Mouse (Mus musculus): ENCODE measurements around the gene Bcl9l. TPM values are rescaled to one million over a fixed set of nuclear protein-coding genes. Genes with fewer than 3 reads are reported as not detected.

Gene Bcl9l
- polyA plus RNA-seq, 1 experiment from 2014 or later: 8.0 TPM

DNA sequence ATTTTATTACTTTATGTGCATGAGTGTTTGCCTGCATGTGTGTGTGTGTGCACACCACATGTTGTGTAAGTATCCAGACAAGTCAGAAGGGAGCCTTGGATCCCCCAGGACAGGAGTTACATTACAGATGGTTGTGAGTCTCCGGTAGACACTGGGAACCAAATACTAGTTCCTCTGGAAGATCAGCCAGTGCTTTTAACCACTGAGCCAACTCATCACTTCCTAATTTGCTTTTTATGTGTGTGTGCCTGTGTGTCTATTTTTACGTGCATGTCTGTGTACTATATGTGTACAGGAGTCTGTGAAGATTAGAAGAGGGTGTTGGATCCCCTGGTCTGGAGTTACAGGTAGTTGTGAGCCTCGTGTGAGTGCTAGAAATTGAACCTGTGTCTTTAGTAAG is 58.1 kb downstream of the Bcl9l start:
- H3K27me3 ChIP-seq (ENCODE audit: control insufficient read depth, insufficient read depth, low read length): no peaks in the 10 kb centered on the region
- DNase-seq (ENCODE audit: low spot score): no peak
- WGBS: 82% methylated on average over 3 of the region's 3 CpGs
- no peak overlapping the region for H3K9ac ChIP-seq (ENCODE audit: low read length)
- ATAC-seq (ENCODE audit: insufficient read depth, low FRiP score, low TSS enrichment): no peak
- H3K9me3 ChIP-seq (ENCODE audit: control insufficient read depth, low read length): no peaks in the 10 kb centered on the region
- H3K4me1 ChIP-seq (ENCODE audit: control insufficient read depth, insufficient read depth, low read length): no peaks in the 10 kb centered on the region
- H3K27ac ChIP-seq (ENCODE audit: low read depth, low read length): no peak overlapping the region
- H3K4me3 ChIP-seq (ENCODE audit: low read depth, low read length): no peak overlapping the region
- no peak overlapping the region for H3K4me2 ChIP-seq (ENCODE audit: low read depth)
- H3K36me3 ChIP-seq (ENCODE audit: control insufficient read depth, insufficient read depth, low read length): no peaks in the 10 kb centered on the region

DNA sequence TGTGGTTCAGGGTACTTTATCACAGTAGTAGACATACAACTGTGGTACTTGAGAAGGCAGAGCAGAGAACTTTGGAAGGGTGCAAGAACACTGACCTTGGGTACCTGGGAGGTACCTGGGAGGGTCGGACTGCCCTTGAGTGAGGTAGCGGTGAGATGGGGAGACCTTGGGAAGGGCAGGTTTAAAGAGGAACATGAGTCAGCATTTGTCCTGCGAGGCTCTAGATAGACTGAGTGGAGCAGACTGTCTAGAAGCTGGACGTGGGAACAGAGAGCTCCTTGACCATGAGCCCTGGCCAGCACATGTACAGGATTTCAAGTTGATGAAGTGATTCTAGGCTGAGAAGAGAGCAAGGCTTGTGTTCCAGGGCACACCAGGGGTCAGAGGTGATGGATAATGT is 59.7 kb downstream of the Bcl9l start:
- no peak for ATAC-seq (ENCODE audit: insufficient read depth, low FRiP score, low TSS enrichment)
- WGBS: 84% methylated on average over 4 of the region's 4 CpGs
- H3K9ac ChIP-seq (ENCODE audit: low read length): no peak overlapping the region

DNA sequence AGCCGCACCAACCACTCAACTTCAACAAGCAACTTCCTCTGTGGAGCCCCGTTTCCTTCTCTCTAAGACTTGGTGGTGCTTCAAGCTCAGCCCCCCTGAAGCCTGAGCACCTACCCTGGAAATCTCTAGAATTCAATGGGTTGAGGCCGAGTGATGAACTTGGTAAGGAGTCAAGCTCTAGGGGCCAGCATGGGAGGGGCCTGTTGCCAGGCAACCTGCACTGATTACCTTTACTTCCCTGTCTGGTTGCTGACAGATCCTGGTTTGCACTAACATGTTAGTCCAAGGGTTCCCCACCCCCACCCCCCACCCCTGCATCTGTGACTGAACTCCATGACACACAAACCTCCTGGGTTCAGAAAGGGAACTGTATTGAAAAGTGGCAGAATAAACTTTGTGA is 62.4 kb downstream of the Bcl9l start:
- Histone ChIP-seq H3K4me3 (ENCODE audit: low read depth, low read length) (no peak overlapping the region), H3K4me1 (ENCODE audit: control insufficient read depth, insufficient read depth, low read length) (no peaks in the 10 kb centered on the region), H3K9me3 (ENCODE audit: control insufficient read depth, low read length) (no peaks in the 10 kb centered on the region), H3K9ac (ENCODE audit: low read length) (no peak overlapping the region), H3K27ac (ENCODE audit: low read depth, low read length) (no peak overlapping the region), H3K27me3 (ENCODE audit: control insufficient read depth, insufficient read depth, low read length) (no peaks in the 10 kb centered on the region), H3K4me2 (ENCODE audit: low read depth) (no peak overlapping the region), H3K36me3 (ENCODE audit: control insufficient read depth, insufficient read depth, low read length) (no peaks in the 10 kb centered on the region)
- ATAC-seq (ENCODE audit: insufficient read depth, low FRiP score, low TSS enrichment) (no peak), DNase-seq (ENCODE audit: low spot score) (no peak)
- 83% methylated on average over 3 of the region's 3 CpGs for WGBS

More for the DNA sequence above, 59.7 kb downstream of the Bcl9l start:
- Histone ChIP-seq H3K27ac (ENCODE audit: low read depth, low read length) (no peak overlapping the region), H3K36me3 (ENCODE audit: control insufficient read depth, insufficient read depth, low read length) (no peaks in the 10 kb centered on the region), H3K9me3 (ENCODE audit: control insufficient read depth, low read length) (no peaks in the 10 kb centered on the region), H3K4me2 (ENCODE audit: low read depth) (no peak overlapping the region), H3K4me1 (ENCODE audit: control insufficient read depth, insufficient read depth, low read length) (no peaks in the 10 kb centered on the region), H3K4me3 (ENCODE audit: low read depth, low read length) (no peak overlapping the region), H3K27me3 (ENCODE audit: control insufficient read depth, insufficient read depth, low read length) (no peaks in the 10 kb centered on the region)
- DNase-seq (ENCODE audit: low spot score): no peak

DNA sequence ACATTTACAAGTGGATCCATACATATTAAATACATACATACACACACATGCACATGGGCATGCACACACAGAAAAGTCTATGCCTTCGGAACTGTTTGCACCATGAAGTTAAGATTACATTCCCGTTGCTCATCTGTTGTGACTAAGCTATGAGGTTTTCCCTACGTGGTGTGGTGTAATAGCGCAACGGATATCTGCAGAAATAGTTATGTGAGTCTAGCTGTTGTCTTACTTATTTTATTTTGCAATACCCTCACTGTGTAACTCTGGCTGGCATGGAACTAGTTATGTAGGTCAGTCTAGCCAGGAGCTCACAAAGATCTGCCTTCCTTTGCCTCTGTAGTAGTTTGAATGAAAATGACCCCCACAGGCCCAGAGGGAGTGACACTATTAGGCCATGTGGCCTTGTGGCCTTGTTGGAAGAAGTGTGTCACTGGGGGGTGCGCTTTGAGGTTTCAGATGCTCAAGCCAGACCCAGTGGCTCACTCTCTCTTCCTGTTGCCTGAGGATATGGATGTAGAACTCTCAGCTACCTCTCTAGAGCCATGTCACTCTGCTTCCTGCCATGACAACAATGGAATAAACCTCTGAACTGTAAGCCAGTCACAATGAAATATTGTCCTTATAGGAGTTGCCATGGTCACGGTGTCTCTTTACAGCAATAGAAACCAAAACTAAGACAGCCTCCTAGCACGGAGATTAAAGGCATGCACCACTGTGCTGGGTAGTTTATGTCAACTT is 66.0 kb downstream of the Bcl9l start:
- no peak for ATAC-seq (ENCODE audit: insufficient read depth, low FRiP score, low TSS enrichment)
- Histone ChIP-seq H3K9ac (ENCODE audit: low read length) (no peak overlapping the region), H3K4me1 (ENCODE audit: control insufficient read depth, insufficient read depth, low read length) (no peaks in the 10 kb centered on the region), H3K27ac (ENCODE audit: low read depth, low read length) (no peak overlapping the region), H3K27me3 (ENCODE audit: control insufficient read depth, insufficient read depth, low read length) (no peaks in the 10 kb centered on the region), H3K4me2 (ENCODE audit: low read depth) (no peak overlapping the region), H3K4me3 (ENCODE audit: low read depth, low read length) (no peak overlapping the region), H3K9me3 (ENCODE audit: control insufficient read depth, low read length) (no peaks in the 10 kb centered on the region), H3K36me3 (ENCODE audit: control insufficient read depth, insufficient read depth, low read length) (no peaks in the 10 kb centered on the region)
- 91% methylated on average over 8 of the region's 8 CpGs for WGBS
- no peak for DNase-seq (ENCODE audit: low spot score)

DNA sequence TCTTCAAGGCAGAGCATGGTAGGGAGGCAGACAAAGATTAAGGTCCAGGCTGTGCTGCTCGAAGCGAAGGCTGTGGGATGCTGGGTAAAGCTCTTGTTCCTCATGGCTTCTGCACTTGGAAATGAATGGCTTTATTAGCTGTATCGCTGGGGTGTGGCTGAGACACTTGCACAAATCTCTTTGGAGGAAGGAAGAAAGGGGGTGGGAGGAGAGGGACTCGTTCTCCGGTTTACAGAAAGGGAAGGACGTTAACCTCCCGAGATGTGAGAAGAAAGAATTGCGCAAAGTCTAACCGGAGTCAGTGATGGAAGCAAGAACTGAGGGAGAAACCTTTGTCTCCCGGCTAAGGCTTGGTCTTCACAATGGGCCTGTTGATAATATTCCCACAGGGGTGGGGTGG is 68.5 kb downstream of the Bcl9l start:
- DNase-seq (ENCODE audit: low spot score) (no peak), ATAC-seq (ENCODE audit: insufficient read depth, low FRiP score, low TSS enrichment) (no peak)
- H3K27me3 ChIP-seq (ENCODE audit: control insufficient read depth, insufficient read depth, low read length): no peaks in the 10 kb centered on the region
- no peak overlapping the region for H3K4me3 ChIP-seq (ENCODE audit: low read depth, low read length)
- no peak overlapping the region for H3K9ac ChIP-seq (ENCODE audit: low read length)
- H3K27ac ChIP-seq (ENCODE audit: low read depth, low read length): no peak overlapping the region
- H3K4me1 ChIP-seq (ENCODE audit: control insufficient read depth, insufficient read depth, low read length): no peaks in the 10 kb centered on the region
- no peaks in the 10 kb centered on the region for H3K36me3 ChIP-seq (ENCODE audit: control insufficient read depth, insufficient read depth, low read length)
- 86% methylated on average over 10 of the region's 10 CpGs for WGBS
- H3K9me3 ChIP-seq (ENCODE audit: control insufficient read depth, low read length): no peaks in the 10 kb centered on the region
- H3K4me2 ChIP-seq (ENCODE audit: low read depth): no peak overlapping the region

DNA sequence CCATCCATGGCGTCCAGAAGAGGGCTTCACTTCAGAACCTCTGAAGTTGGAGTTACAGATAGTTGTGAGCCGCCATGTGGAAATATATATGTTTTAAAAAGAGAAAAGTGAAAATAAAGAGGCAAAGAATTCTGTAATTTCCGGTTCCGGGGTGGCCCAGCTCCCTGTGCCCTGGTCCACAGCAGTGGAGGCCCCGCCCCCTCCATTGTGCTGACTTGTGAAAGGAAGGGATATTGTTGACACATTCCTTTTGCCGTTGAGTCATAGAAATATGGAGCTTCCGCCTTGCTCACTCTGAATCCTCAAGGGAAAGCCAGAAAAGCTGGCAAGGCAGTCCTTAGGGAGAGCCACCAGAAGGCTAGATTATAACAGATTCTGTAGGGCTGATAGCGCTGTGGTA is 69.5 kb downstream of the Bcl9l start:
- ATAC-seq (ENCODE audit: insufficient read depth, low FRiP score, low TSS enrichment) (no peak), DNase-seq (ENCODE audit: low spot score) (no peak)
- H3K9me3 ChIP-seq (ENCODE audit: control insufficient read depth, low read length): no peaks in the 10 kb centered on the region
- no peak overlapping the region for H3K4me2 ChIP-seq (ENCODE audit: low read depth)
- no peak overlapping the region for H3K27ac ChIP-seq (ENCODE audit: low read depth, low read length)
- no peak overlapping the region for H3K9ac ChIP-seq (ENCODE audit: low read length)
- H3K4me1 ChIP-seq (ENCODE audit: control insufficient read depth, insufficient read depth, low read length): no peaks in the 10 kb centered on the region
- WGBS: 82% methylated on average over 8 of the region's 8 CpGs
- no peaks in the 10 kb centered on the region for H3K36me3 ChIP-seq (ENCODE audit: control insufficient read depth, insufficient read depth, low read length)
- no peaks in the 10 kb centered on the region for H3K27me3 ChIP-seq (ENCODE audit: control insufficient read depth, insufficient read depth, low read length)
- H3K4me3 ChIP-seq (ENCODE audit: low read depth, low read length): no peak overlapping the region

Other genes starting within 250 kb of the Bcl9l start
- 19.1 and 22.2 TPM in 2 replicates for gene Cbl, start 248.8 kb upstream of the Bcl9l start, polyA plus RNA-seq (2014; fragmentation: Nextera tagmentation; extraction: Ambion mirVana)
- not detected in 2 replicates for gene Ccdc153, start 242.1 kb upstream of the Bcl9l start, polyA plus RNA-seq (2014; fragmentation: Nextera tagmentation; extraction: Ambion mirVana)
- 0.11 TPM in 1 of 2 replicates, not detected in the other for gene Pdzd3, start 231.4 kb upstream of the Bcl9l start, polyA plus RNA-seq (2014; fragmentation: Nextera tagmentation; extraction: Ambion mirVana)
- 2.4 and 3.2 TPM in 2 replicates for gene Nlrx1, start 214.2 kb upstream of the Bcl9l start, polyA plus RNA-seq (2014; fragmentation: Nextera tagmentation; extraction: Ambion mirVana)
- gene Abcg4, start 194.2 kb upstream of the Bcl9l start, polyA plus RNA-seq (2014; fragmentation: Nextera tagmentation; extraction: Ambion mirVana): 4.5 and 5.0 TPM in 2 replicates
- gene Hinfp, start 177.2 kb upstream of the Bcl9l start, polyA plus RNA-seq (2014; fragmentation: Nextera tagmentation; extraction: Ambion mirVana): 23.6 and 26.9 TPM in 2 replicates
- gene C2cd2l, start 162.5 kb upstream of the Bcl9l start, polyA plus RNA-seq (2014; fragmentation: Nextera tagmentation; extraction: Ambion mirVana): 14.9 and 17.1 TPM in 2 replicates
- 47.6 and 48.6 TPM in 2 replicates for gene Dpagt1, start 156.8 kb upstream of the Bcl9l start, polyA plus RNA-seq (2014; fragmentation: Nextera tagmentation; extraction: Ambion mirVana)
- gene H2afx, start 148.1 kb upstream of the Bcl9l start, polyA plus RNA-seq (2014; fragmentation: Nextera tagmentation; extraction: Ambion mirVana): 366 and 382 TPM in 2 replicates
- 139 and 140 TPM in 2 replicates for gene Hmbs, start 138.6 kb upstream of the Bcl9l start, polyA plus RNA-seq (2014; fragmentation: Nextera tagmentation; extraction: Ambion mirVana)
- 29.3 and 32.9 TPM in 2 replicates for gene Vps11, start 121.2 kb upstream of the Bcl9l start, polyA plus RNA-seq (2014; fragmentation: Nextera tagmentation; extraction: Ambion mirVana)
- gene Hyou1, start 103.3 kb upstream of the Bcl9l start, polyA plus RNA-seq (2014; fragmentation: Nextera tagmentation; extraction: Ambion mirVana): 36.7 and 38.8 TPM in 2 replicates
- 26.8 and 31.8 TPM in 2 replicates for gene Slc37a4, start 86.0 kb upstream of the Bcl9l start, polyA plus RNA-seq (2014; fragmentation: Nextera tagmentation; extraction: Ambion mirVana)
- gene Rps25, start 75.7 kb upstream of the Bcl9l start, polyA plus RNA-seq (2014; fragmentation: Nextera tagmentation; extraction: Ambion mirVana): 1,766 and 1,857 TPM in 2 replicates
- 204 and 214 TPM in 2 replicates for gene Trappc4, start 75.2 kb upstream of the Bcl9l start, polyA plus RNA-seq (2014; fragmentation: Nextera tagmentation; extraction: Ambion mirVana)
- gene Ccdc84, start 64.3 kb upstream of the Bcl9l start, polyA plus RNA-seq (2014; fragmentation: Nextera tagmentation; extraction: Ambion mirVana): 20.9 and 21.8 TPM in 2 replicates
- gene Foxr1, start 41.7 kb upstream of the Bcl9l start, polyA plus RNA-seq (2014; fragmentation: Nextera tagmentation; extraction: Ambion mirVana): not detected in 2 replicates
- 0.29 TPM in 1 of 2 replicates, not detected in the other for gene Upk2, start 27.8 kb upstream of the Bcl9l start, polyA plus RNA-seq (2014; fragmentation: Nextera tagmentation; extraction: Ambion mirVana)
- not detected in 2 replicates for gene Cxcr5, start 79.1 kb downstream of the Bcl9l start, polyA plus RNA-seq (2014; fragmentation: Nextera tagmentation; extraction: Ambion mirVana)
- 11.6 and 11.9 TPM in 2 replicates for gene Ddx6, start 122.1 kb downstream of the Bcl9l start, polyA plus RNA-seq (2014; fragmentation: Nextera tagmentation; extraction: Ambion mirVana)
- not detected in 2 replicates for gene Treh, start 190.4 kb downstream of the Bcl9l start, polyA plus RNA-seq (2014; fragmentation: Nextera tagmentation; extraction: Ambion mirVana)

Measured in neural tube, embryonic 11.5 days (tissue).